Mouse (Mus musculus) forebrain, embryonic 10.5 days (tissue): ENCODE measurements at regions not wholly inside any gene's neighbourhood (a gene's known extent, or its start where the extent isn't known, plus 50 kb on each side); places are given as distances from the start of the nearest gene placed in this dataset.

Source experiments
- DNase-seq: peaks from one replicate; pipeline ENCODE4 v3.0.0-alpha.2; 2017; ENCODE audit warnings: low spot score; ENCODE audit errors: extremely low spot score
- H3K27ac ChIP-seq: fragments of 300-500 bp; sonication (generic); 2 replicates; pipeline ENCODE4 v1.5.1; 2016; ENCODE audit warnings: mild to moderate bottlenecking
- H3K27me3 ChIP-seq: fragments of 300-500 bp; sonication (generic); 2 replicates; pipeline ENCODE4 v1.6.1; 2016; ENCODE audit warnings: mild to moderate bottlenecking; ENCODE audit not compliant: poor library complexity, severe bottlenecking
- H3K36me3 ChIP-seq: fragments of 300-500 bp; sonication (generic); replicated peaks from 2 replicates; pipeline ENCODE4 v1.6.1; 2016; ENCODE audit warnings: mild to moderate bottlenecking, moderate library complexity
- H3K4me1 ChIP-seq: fragments of 300-500 bp; sonication (generic); 2 replicates; pipeline ENCODE4 v1.6.1; 2016
- H3K4me3 ChIP-seq: fragments of 300-500 bp; sonication (generic); 2 replicates; pipeline ENCODE4 v1.5.1; 2016; ENCODE audit warnings: mild to moderate bottlenecking, moderate library complexity
- H3K9me3 ChIP-seq: fragments of 300-500 bp; sonication (generic); 2 replicates; pipeline ENCODE4 v1.6.1; 2016; ENCODE audit warnings: mild to moderate bottlenecking, moderate library complexity
- WGBS: fragments of 180-500 bp; shearing (Covaris S2); methylation state at CpG from one replicate; pipeline ENCODE4 v1.1.7; 2016; 5-methylcytosine and 5-hydroxymethylcytosine counted together

- Histone ChIP-seq H3K4me1 (peaks cover 34% of the 10 kb centered on the region), H3K36me3 (no peaks in the 10 kb centered on the region), H3K4me3 (no peak overlapping the region), H3K27ac (0 out of 2 replicates have a peak overlapping the region, but pooled peaks have one; percentile 25), H3K9me3 (no peaks in the 10 kb centered on the region), H3K27me3 (peaks cover 66% of the 10 kb centered on the region)
- DNase-seq: peak; percentile 23
- 28% methylated on average over 5 of the region's 5 CpGs for WGBS
These were observed 508.6 kb upstream of the Plxna2 start for GRCm38 (mm10) chr1:194109172-194110071.

- Histone ChIP-seq H3K27me3 (peaks cover 78% of the 10 kb centered on the region), H3K27ac (0 out of 2 replicates have a peak overlapping the region, but pooled peaks have one; percentile 26)
- DNase-seq: peak; percentile 35
These were observed 509.9 kb upstream of the Plxna2 start for GRCm38 (mm10) chr1:194108132-194108531.

GRCm38 (mm10) chr1:194107271-194107938 lies 510.6 kb upstream of the Plxna2 start:
- WGBS: 78% methylated on average over 3 of the region's 3 CpGs
- no peak for DNase-seq
- Histone ChIP-seq H3K36me3 (no peaks in the 10 kb centered on the region), H3K4me1 (peaks cover 34% of the 10 kb centered on the region), H3K27me3 (peaks cover 78% of the 10 kb centered on the region), H3K4me3 (no peak overlapping the region), H3K9me3 (no peaks in the 10 kb centered on the region), H3K27ac (no peak overlapping the region)

More at GRCm38 (mm10) chr1:194108132-194108531, 509.9 kb upstream of the Plxna2 start:
- WGBS: 1% methylated on average over 2 of the region's 2 CpGs
- no peaks in the 10 kb centered on the region for H3K36me3 ChIP-seq
- H3K4me3 ChIP-seq: no peak overlapping the region
- H3K9me3 ChIP-seq: no peaks in the 10 kb centered on the region
- peaks cover 34% of the 10 kb centered on the region for H3K4me1 ChIP-seq

DNA sequence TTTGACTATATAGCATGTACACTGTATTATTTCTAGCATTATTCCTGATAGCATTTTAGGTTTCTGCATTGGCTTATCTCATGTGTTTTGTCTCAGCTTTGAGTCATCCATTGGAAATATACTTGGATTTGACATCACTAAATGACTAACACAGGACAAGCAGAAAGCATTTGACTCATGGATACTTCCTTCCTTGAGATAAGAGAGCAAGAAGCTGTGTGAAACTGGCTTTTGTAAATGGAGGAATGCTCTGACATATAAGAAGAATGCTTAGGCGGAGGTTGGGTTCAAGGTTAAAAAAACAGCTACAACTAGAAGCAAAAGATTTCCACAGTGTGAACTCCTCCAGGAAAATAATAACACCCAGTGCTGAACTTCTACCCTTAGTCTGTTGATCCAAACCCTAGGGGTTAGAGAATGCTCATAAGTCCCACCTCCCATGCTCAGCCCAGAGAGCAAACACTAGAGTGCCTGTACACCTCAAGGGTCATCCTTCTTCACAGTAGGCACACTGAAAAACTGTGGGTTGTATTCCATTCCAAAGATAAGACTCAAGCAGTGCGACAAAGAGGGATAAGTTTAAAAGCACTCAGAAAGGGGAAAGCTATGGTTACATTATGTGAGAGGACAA lies 528.0 kb upstream of the Plxna2 start:
- H3K9me3 ChIP-seq: no peaks in the 10 kb centered on the region
- H3K27me3 ChIP-seq: no peaks in the 10 kb centered on the region
- H3K27ac ChIP-seq: no peak overlapping the region
- no peak overlapping the region for H3K4me3 ChIP-seq
- no peak for DNase-seq
- H3K4me1 ChIP-seq: no peaks in the 10 kb centered on the region
- no peaks in the 10 kb centered on the region for H3K36me3 ChIP-seq
- 78% methylated on average over 2 of the region's 2 CpGs for WGBS

DNA sequence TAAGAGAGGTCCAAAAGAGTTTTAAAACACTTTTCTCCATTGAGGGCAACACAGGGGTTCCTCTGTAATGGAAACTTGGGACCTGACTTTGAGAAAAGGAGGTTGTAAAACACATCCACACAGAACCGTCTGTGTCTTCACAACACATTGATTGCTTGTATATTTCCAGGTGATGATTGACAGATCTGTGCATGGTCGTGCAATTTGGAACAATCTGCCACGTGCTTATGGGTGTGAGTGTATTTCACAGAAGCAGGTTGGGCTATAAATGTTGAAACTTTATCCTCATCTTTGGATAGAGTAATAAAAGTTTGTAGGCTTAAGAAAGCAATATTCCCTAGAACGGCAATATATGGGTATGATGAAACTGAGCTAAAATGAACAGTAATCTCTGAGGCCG lies 559.5 kb upstream of the Plxna2 start:
- no peaks in the 10 kb centered on the region for H3K36me3 ChIP-seq
- no peaks in the 10 kb centered on the region for H3K4me1 ChIP-seq
- no peaks in the 10 kb centered on the region for H3K27me3 ChIP-seq
- 91% methylated on average over 5 of the region's 5 CpGs for WGBS
- H3K4me3 ChIP-seq: no peak overlapping the region
- no peak overlapping the region for H3K27ac ChIP-seq
- no peak for DNase-seq
- no peaks in the 10 kb centered on the region for H3K9me3 ChIP-seq

DNA sequence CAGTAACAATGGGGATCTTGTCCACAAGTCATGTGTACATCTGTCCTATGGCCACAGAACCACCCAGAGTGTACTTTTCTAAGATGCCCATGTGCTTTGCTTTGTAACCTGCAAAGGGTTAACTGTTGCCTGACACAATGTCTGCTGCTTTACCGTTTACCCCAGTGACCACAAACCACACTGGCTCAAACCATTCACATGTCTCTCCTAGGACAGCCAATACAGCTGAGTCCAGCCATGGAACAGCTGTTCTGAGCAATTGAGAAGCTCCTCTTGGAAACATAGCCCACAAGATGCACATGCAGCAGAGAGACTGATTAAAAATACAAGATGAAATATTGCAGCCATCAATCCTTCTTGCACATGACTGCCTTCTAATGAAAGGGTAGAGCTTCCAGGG lies 561.5 kb upstream of the Plxna2 start:
- no peak for DNase-seq
- H3K27ac ChIP-seq: no peak overlapping the region
- no peaks in the 10 kb centered on the region for H3K27me3 ChIP-seq
- no peaks in the 10 kb centered on the region for H3K36me3 ChIP-seq
- 26% methylated on average over 1 of the region's 1 CpGs for WGBS
- H3K9me3 ChIP-seq: no peaks in the 10 kb centered on the region
- no peak overlapping the region for H3K4me3 ChIP-seq
- no peaks in the 10 kb centered on the region for H3K4me1 ChIP-seq

- no peak overlapping the region for H3K4me3 ChIP-seq
- 83% methylated on average over 4 of the region's 4 CpGs for WGBS
- no peaks in the 10 kb centered on the region for H3K9me3 ChIP-seq
- H3K27ac ChIP-seq: no peak overlapping the region
- H3K36me3 ChIP-seq: no peaks in the 10 kb centered on the region
- no peaks in the 10 kb centered on the region for H3K4me1 ChIP-seq
- H3K27me3 ChIP-seq: no peaks in the 10 kb centered on the region
- DNase-seq: no peak
These were observed 568.2 kb upstream of the Plxna2 start for GRCm38 (mm10) chr1:194049746-194050351.

DNA sequence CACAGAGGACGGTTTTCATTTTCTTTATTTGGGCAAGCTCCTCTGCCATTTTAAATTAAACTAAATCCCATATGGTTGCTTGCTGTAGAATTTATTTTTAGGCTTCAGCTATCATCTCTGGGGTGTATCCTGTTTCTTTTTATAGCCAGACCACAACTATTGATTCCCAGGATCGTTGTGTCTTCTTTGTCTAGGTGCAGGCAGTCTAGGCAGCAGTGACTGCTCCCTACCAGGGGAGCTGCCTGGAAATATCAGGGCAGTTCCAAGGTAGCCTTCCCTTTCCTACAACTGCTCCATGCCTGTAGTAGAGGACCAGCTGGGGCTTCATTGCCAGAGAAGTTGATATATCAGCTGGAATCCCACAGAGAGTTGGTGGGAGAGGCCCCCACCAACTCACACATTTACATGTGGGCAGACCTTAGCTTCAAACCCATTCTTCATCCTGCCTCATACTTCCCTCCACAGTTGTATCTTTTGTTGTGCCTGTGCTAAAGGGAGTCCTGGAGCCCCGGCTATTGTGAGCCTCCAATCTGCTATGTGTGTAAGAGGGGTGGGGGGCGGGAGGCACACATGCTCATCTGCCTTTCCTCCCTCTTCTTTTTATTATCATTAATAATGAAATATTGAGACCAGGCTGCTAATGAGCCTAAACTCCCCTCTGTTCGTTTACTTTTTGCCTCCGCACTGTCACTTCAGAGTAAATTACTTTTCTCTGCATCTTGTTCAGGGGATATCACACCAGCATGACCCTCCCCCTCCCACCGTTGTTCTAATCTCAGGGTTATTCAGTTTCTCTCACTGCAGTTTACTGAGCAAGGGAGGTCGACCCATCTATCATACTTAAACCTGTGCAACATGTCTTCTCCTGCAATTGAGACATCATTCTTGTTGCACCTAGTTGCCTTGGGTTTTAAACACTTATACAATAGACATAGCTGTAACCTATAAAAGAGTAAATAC lies 576.3 kb upstream of the Plxna2 start:
- no peak overlapping the region for H3K4me3 ChIP-seq
- DNase-seq: no peak
- H3K4me1 ChIP-seq: peaks cover 8% of the 10 kb centered on the region
- H3K27me3 ChIP-seq: peaks cover 3% of the 10 kb centered on the region; the same call in 1 of the 2 replicates
- H3K9me3 ChIP-seq: no peaks in the 10 kb centered on the region
- H3K36me3 ChIP-seq: no peaks in the 10 kb centered on the region
- H3K27ac ChIP-seq: 0 out of 2 replicates have a peak overlapping the region, but pooled peaks have one; percentile 15
- WGBS: 70% methylated on average over 8 of the region's 8 CpGs

- peaks cover 24% of the 10 kb centered on the region for H3K4me1 ChIP-seq
- H3K4me3 ChIP-seq: no peak overlapping the region
- H3K36me3 ChIP-seq: no peaks in the 10 kb centered on the region
- H3K27ac ChIP-seq: no peak overlapping the region
- H3K27me3 ChIP-seq: peaks cover 17% of the 10 kb centered on the region
- no peak for DNase-seq
- no peaks in the 10 kb centered on the region for H3K9me3 ChIP-seq
These were observed 579.3 kb upstream of the Plxna2 start for GRCm38 (mm10) chr1:194038711-194039110.

GRCm38 (mm10) chr1:194034199-194034883 lies 583.7 kb upstream of the Plxna2 start:
- H3K4me3 ChIP-seq: no peak overlapping the region
- 18% methylated on average over 5 of the region's 5 CpGs for WGBS
- H3K27me3 ChIP-seq: peaks cover 31% of the 10 kb centered on the region
- DNase-seq: no peak
- no peaks in the 10 kb centered on the region for H3K36me3 ChIP-seq
- peak overlapping the region; percentile 60 for H3K27ac ChIP-seq
- H3K4me1 ChIP-seq: peaks cover 20% of the 10 kb centered on the region
- no peaks in the 10 kb centered on the region for H3K9me3 ChIP-seq

GRCm38 (mm10) chr1:194032603-194033002 lies 585.4 kb upstream of the Plxna2 start:
- no peaks in the 10 kb centered on the region for H3K36me3 ChIP-seq
- peaks cover 20% of the 10 kb centered on the region for H3K4me1 ChIP-seq
- H3K27me3 ChIP-seq: peaks cover 31% of the 10 kb centered on the region
- H3K27ac ChIP-seq: no peak overlapping the region; the same call in 1 of the 2 replicates
- DNase-seq: no peak
- 100% methylated on average over 1 of the region's 1 CpGs for whole genome bisulfite sequencing
- H3K9me3 ChIP-seq: no peaks in the 10 kb centered on the region
- H3K4me3 ChIP-seq: no peak overlapping the region
